Mouse (Mus musculus): ENCODE results near the gene Smndc1. TPM values are rescaled to one million over a fixed set of nuclear protein-coding genes. Genes with fewer than 3 reads are reported as not detected.

Smndc1 gene
- polyA plus RNA-seq, 1 experiment from 2014 or later: 38.2 TPM

- Histone ChIP-seq H3K27me3 (replicated peaks) (no peaks in the 10 kb centered on the region), H3K9ac (no peak overlapping the region), H3K4me2 (no peak overlapping the region), H3K9me3 (no peaks in the 10 kb centered on the region), H3K27ac (no peak overlapping the region), H3K36me3 (peaks cover 21% of the 10 kb centered on the region), H3K4me1 (no peaks in the 10 kb centered on the region), H3K4me3 (replicated peaks) (no peak overlapping the region)
- 92% methylated on average over 6 of the region's 6 CpGs for WGBS
- ATAC-seq (ENCODE audit: insufficient read depth, low FRiP score, low read depth): no peak
These were observed 15.1 kb downstream of the Smndc1 start for GRCm38 (mm10) chr19:53375299-53375698.

GRCm38 (mm10) chr19:53373570-53373969, 16.8 kb downstream of the Smndc1 start:
- Histone ChIP-seq H3K9me3 (no peaks in the 10 kb centered on the region), H3K4me1 (peaks cover 5% of the 10 kb centered on the region; the same call in 1 of the 2 replicates), H3K27ac (no peak overlapping the region), H3K9ac (no peak overlapping the region), H3K27me3 (replicated peaks) (no peaks in the 10 kb centered on the region), H3K4me3 (replicated peaks) (no peak overlapping the region), H3K4me2 (no peak overlapping the region), H3K36me3 (peaks cover 19% of the 10 kb centered on the region)
- 89% methylated on average over 2 of the region's 2 CpGs for WGBS
- no peak for ATAC-seq (ENCODE audit: insufficient read depth, low FRiP score, low read depth)

- no peak within 1 kb of the TSS for H3K9ac ChIP-seq
- no peak for ATAC-seq (ENCODE audit: insufficient read depth, low FRiP score, low read depth)
- peaks cover 5% of the 10 kb centered on the region; the same call in 1 of the 2 replicates for H3K4me1 ChIP-seq
- H3K9me3 ChIP-seq: no peaks in the 10 kb centered on the region
- peaks cover 15% of the 10 kb centered on the region for H3K36me3 ChIP-seq
- no peaks in the 10 kb centered on the region for H3K27me3 ChIP-seq (replicated peaks)
- no peak within 1 kb of the TSS for H3K4me3 ChIP-seq (replicated peaks)
- 82% methylated on average over 13 of the region's 13 CpGs for WGBS
- no peak within 1 kb of the TSS for H3K27ac ChIP-seq
- no peak within 1 kb of the TSS for H3K4me2 ChIP-seq
These were observed 18.7 kb downstream of the Smndc1 start, which contains the start of gene Gm10197 for GRCm38 (mm10) chr19:53371666-53372065. Gm10197 (minus strand) TSS chr19:53371766.

GRCm38 (mm10) chr19:53370233-53370632, 20.1 kb downstream of the Smndc1 start:
- Histone ChIP-seq H3K9ac (no peak overlapping the region), H3K4me3 (replicated peaks) (no peak overlapping the region), H3K4me2 (no peak overlapping the region), H3K4me1 (peaks cover 9% of the 10 kb centered on the region), H3K27me3 (replicated peaks) (no peaks in the 10 kb centered on the region), H3K27ac (no peak overlapping the region), H3K36me3 (peaks cover 8% of the 10 kb centered on the region; the same call in 1 of the 2 replicates), H3K9me3 (no peaks in the 10 kb centered on the region)
- no peak for ATAC-seq (ENCODE audit: insufficient read depth, low FRiP score, low read depth)
- WGBS: 74% methylated on average over 15 of the region's 15 CpGs

GRCm38 (mm10) chr19:53369469-53370043, 20.8 kb downstream of the Smndc1 start:
- no peak overlapping the region for H3K4me2 ChIP-seq
- ATAC-seq (ENCODE audit: insufficient read depth, low FRiP score, low read depth): no peak; the same call in 1 of the 2 replicates
- H3K9me3 ChIP-seq: no peaks in the 10 kb centered on the region
- no peak overlapping the region for H3K4me3 ChIP-seq (replicated peaks)
- WGBS: 30% methylated on average over 14 of the region's 14 CpGs
- peaks cover 3% of the 10 kb centered on the region; the same call in 1 of the 2 replicates for H3K36me3 ChIP-seq
- peaks cover 12% of the 10 kb centered on the region for H3K4me1 ChIP-seq
- H3K27ac ChIP-seq: no peak overlapping the region
- no peak overlapping the region for H3K9ac ChIP-seq
- H3K27me3 ChIP-seq (replicated peaks): no peaks in the 10 kb centered on the region

GRCm38 (mm10) chr19:53366881-53367280, 23.5 kb downstream of the Smndc1 start:
- 89% methylated on average over 7 of the region's 7 CpGs for WGBS
- Histone ChIP-seq H3K9ac (no peak overlapping the region), H3K27me3 (replicated peaks) (no peaks in the 10 kb centered on the region), H3K4me3 (replicated peaks) (no peak overlapping the region), H3K4me2 (no peak overlapping the region), H3K4me1 (peaks cover 17% of the 10 kb centered on the region), H3K27ac (no peak overlapping the region), H3K9me3 (no peaks in the 10 kb centered on the region), H3K36me3 (no peaks in the 10 kb centered on the region)
- ATAC-seq (ENCODE audit: insufficient read depth, low FRiP score, low read depth): no peak

GRCm38 (mm10) chr19:53366057-53366775, 24.2 kb downstream of the Smndc1 start:
- H3K27ac ChIP-seq: no peak overlapping the region
- H3K4me2 ChIP-seq: no peak overlapping the region
- 66% methylated on average over 11 of the region's 11 CpGs for WGBS
- no peaks in the 10 kb centered on the region for H3K27me3 ChIP-seq (replicated peaks)
- H3K4me3 ChIP-seq (replicated peaks): no peak overlapping the region
- no peaks in the 10 kb centered on the region for H3K9me3 ChIP-seq
- H3K4me1 ChIP-seq: peaks cover 17% of the 10 kb centered on the region
- no peak overlapping the region for H3K9ac ChIP-seq
- no peak for ATAC-seq (ENCODE audit: insufficient read depth, low FRiP score, low read depth)
- H3K36me3 ChIP-seq: no peaks in the 10 kb centered on the region

- 16% methylated on average over 9 of the region's 9 CpGs for WGBS
- H3K4me3 ChIP-seq (replicated peaks): peak overlapping the region; percentile 16; the same call in 1 of the 2 replicates
- H3K36me3 ChIP-seq: no peaks in the 10 kb centered on the region
- H3K9me3 ChIP-seq: no peaks in the 10 kb centered on the region
- peak overlapping the region; percentile 47 for H3K4me2 ChIP-seq
- H3K27ac ChIP-seq: peak overlapping the region; percentile 75
- no peaks in the 10 kb centered on the region for H3K27me3 ChIP-seq (replicated peaks)
- peaks cover 21% of the 10 kb centered on the region for H3K4me1 ChIP-seq
- ATAC-seq (ENCODE audit: insufficient read depth, low FRiP score, low read depth): peak; percentile 75; the same call in 1 of the 2 replicates
- no peak overlapping the region for H3K9ac ChIP-seq
These were observed 25.4 kb downstream of the Smndc1 start for GRCm38 (mm10) chr19:53364963-53365362.

- Histone ChIP-seq H3K36me3 (no peaks in the 10 kb centered on the region), H3K4me3 (replicated peaks) (no peak overlapping the region), H3K4me1 (peaks cover 20% of the 10 kb centered on the region), H3K4me2 (no peak overlapping the region), H3K27ac (peak overlapping the region; percentile 61; the same call in 1 of the 2 replicates), H3K9ac (no peak overlapping the region), H3K27me3 (replicated peaks) (no peaks in the 10 kb centered on the region), H3K9me3 (no peaks in the 10 kb centered on the region)
- no peak for ATAC-seq (ENCODE audit: insufficient read depth, low FRiP score, low read depth)
- WGBS: 36% methylated on average over 2 of the region's 2 CpGs
These were observed 25.8 kb downstream of the Smndc1 start for GRCm38 (mm10) chr19:53364551-53364950.

- no peak for ATAC-seq (ENCODE audit: insufficient read depth, low FRiP score, low read depth)
These were observed 27.4 kb downstream of the Smndc1 start for GRCm38 (mm10) chr19:53362967-53363366.

GRCm38 (mm10) chr19:53360265-53360958, 30.0 kb downstream of the Smndc1 start:
- Histone ChIP-seq H3K4me3 (replicated peaks) (no peak overlapping the region), H3K4me1 (peaks cover 15% of the 10 kb centered on the region), H3K27ac (peak overlapping the region; percentile 31; the same call in 1 of the 2 replicates), H3K4me2 (peak overlapping the region; percentile 3; the same call in 1 of the 2 replicates), H3K27me3 (replicated peaks) (no peaks in the 10 kb centered on the region), H3K9ac (no peak overlapping the region), H3K9me3 (no peaks in the 10 kb centered on the region), H3K36me3 (no peaks in the 10 kb centered on the region)
- 55% methylated on average over 8 of the region's 8 CpGs for WGBS
- no peak for ATAC-seq (ENCODE audit: insufficient read depth, low FRiP score, low read depth)

More at GRCm38 (mm10) chr19:53362967-53363366, 27.4 kb downstream of the Smndc1 start:
- no peaks in the 10 kb centered on the region for H3K27me3 ChIP-seq (replicated peaks)
- H3K4me1 ChIP-seq: peaks cover 17% of the 10 kb centered on the region
- WGBS: 49% methylated on average over 2 of the region's 2 CpGs
- H3K4me2 ChIP-seq: no peak overlapping the region
- no peak overlapping the region for H3K27ac ChIP-seq
- H3K9me3 ChIP-seq: no peaks in the 10 kb centered on the region
- H3K4me3 ChIP-seq (replicated peaks): no peak overlapping the region
- H3K9ac ChIP-seq: no peak overlapping the region
- H3K36me3 ChIP-seq: no peaks in the 10 kb centered on the region
